Mouse (Mus musculus): ENCODE measurements around the gene 2310057M21Rik. TPM values are rescaled to one million over a fixed set of nuclear protein-coding genes. Genes with fewer than 3 reads are reported as not detected.

Gene 2310057M21Rik
- polyA plus RNA-seq, 1 experiment = 11.4 TPM

DNA sequence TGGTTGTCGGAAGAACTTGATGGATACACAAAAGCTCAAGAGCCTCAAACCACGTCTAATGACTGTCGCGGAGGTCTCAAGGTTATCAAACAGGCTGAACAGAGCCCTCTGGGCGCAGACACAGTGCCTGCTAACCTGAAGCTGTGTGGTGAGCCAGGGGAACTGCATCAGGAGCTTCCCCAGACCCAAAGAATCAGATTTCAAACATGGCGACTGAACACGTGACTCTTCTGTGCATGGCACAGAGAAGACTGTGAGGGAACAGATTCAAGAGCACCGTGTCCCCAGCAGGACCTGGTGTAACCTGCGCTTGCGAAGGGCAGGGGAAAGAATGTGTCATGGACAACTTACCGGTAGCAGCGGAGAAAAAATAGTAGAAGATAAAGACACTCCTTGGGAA, 45.0 kb downstream of the 2310057M21Rik start:
- Histone ChIP-seq H3K4me3 (ENCODE audit: control insufficient read depth, low read depth, low read length) (no peak overlapping the region), H3K27me3 (ENCODE audit: control insufficient read depth, insufficient read depth, low read length) (no peaks in the 10 kb centered on the region), H3K27ac (ENCODE audit: control insufficient read depth, insufficient read depth, low read depth, low read length) (no peak overlapping the region), H3K36me3 (ENCODE audit: control insufficient read depth, insufficient read depth, low read length) (no peaks in the 10 kb centered on the region), H3K4me1 (ENCODE audit: control insufficient read depth, insufficient read depth, low read length) (no peaks in the 10 kb centered on the region)
- TF ChIP-seq CTCF (IDR thresholded peaks at IDR 0.05; ENCODE audit: control insufficient read depth, insufficient read depth, insufficient replicate concordance, low read depth, low read length) = no peak

GRCm38 (mm10) chr7:131314493-131314892, 48.1 kb downstream of the 2310057M21Rik start:
- no peak for TF ChIP-seq POLR2A (IDR thresholded peaks at IDR 0.05; ENCODE audit: control insufficient read depth, low read depth, low read length)
- TF ChIP-seq CTCF (IDR thresholded peaks at IDR 0.05; ENCODE audit: control insufficient read depth, insufficient read depth, insufficient replicate concordance, low read depth, low read length) = no peak
- Histone ChIP-seq H3K27me3 (ENCODE audit: control insufficient read depth, insufficient read depth, low read length) (no peaks in the 10 kb centered on the region), H3K27ac (ENCODE audit: control insufficient read depth, insufficient read depth, low read depth, low read length) (no peak overlapping the region), H3K4me3 (ENCODE audit: control insufficient read depth, low read depth, low read length) (no peak overlapping the region), H3K36me3 (ENCODE audit: control insufficient read depth, insufficient read depth, low read length) (no peaks in the 10 kb centered on the region), H3K4me1 (ENCODE audit: control insufficient read depth, insufficient read depth, low read length) (no peaks in the 10 kb centered on the region)

GRCm38 (mm10) chr7:131306733-131307132, 55.8 kb downstream of the 2310057M21Rik start:
- H3K4me3 ChIP-seq (ENCODE audit: control insufficient read depth, low read depth, low read length) = no peak overlapping the region
- H3K4me1 ChIP-seq (ENCODE audit: control insufficient read depth, insufficient read depth, low read length) = peaks cover 2% of the 10 kb centered on the region; the same call in 1 of the 2 replicates
- H3K36me3 ChIP-seq (ENCODE audit: control insufficient read depth, insufficient read depth, low read length) = no peaks in the 10 kb centered on the region
- TF ChIP-seq POLR2A (IDR thresholded peaks at IDR 0.05; ENCODE audit: control insufficient read depth, low read depth, low read length) = no peak
- TF ChIP-seq CTCF (IDR thresholded peaks at IDR 0.05; ENCODE audit: control insufficient read depth, insufficient read depth, insufficient replicate concordance, low read depth, low read length) = no peak
- no peaks in the 10 kb centered on the region for H3K27me3 ChIP-seq (ENCODE audit: control insufficient read depth, insufficient read depth, low read length)
- H3K27ac ChIP-seq (ENCODE audit: control insufficient read depth, insufficient read depth, low read depth, low read length) = no peak overlapping the region; the same call in 1 of the 2 replicates

DNA sequence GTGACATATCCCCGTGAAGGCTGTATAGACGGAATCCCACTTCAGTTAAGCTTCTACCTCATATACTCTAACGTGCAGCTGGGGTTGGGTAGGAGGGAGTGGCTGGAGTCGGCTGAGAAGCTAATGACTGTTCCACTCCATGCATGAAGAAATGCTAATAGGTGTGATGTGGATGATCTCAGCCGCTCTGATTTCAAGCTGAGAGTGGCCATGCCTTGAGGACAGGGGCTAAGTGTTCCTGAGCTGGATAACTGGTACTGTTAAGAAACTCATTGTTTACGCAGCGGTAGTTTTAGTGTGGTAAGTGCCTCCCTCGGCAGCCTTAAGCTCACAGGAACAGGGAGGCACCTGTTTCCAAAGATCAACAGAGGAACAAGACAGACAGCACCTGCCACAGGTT, 59.2 kb downstream of the 2310057M21Rik start:
- Histone ChIP-seq H3K27me3 (ENCODE audit: control insufficient read depth, insufficient read depth, low read length) (no peaks in the 10 kb centered on the region), H3K36me3 (ENCODE audit: control insufficient read depth, insufficient read depth, low read length) (no peaks in the 10 kb centered on the region)
- TF ChIP-seq POLR2A (IDR thresholded peaks at IDR 0.05; ENCODE audit: control insufficient read depth, low read depth, low read length) = no peak
- no peak for TF ChIP-seq CTCF (IDR thresholded peaks at IDR 0.05; ENCODE audit: control insufficient read depth, insufficient read depth, insufficient replicate concordance, low read depth, low read length)

DNA sequence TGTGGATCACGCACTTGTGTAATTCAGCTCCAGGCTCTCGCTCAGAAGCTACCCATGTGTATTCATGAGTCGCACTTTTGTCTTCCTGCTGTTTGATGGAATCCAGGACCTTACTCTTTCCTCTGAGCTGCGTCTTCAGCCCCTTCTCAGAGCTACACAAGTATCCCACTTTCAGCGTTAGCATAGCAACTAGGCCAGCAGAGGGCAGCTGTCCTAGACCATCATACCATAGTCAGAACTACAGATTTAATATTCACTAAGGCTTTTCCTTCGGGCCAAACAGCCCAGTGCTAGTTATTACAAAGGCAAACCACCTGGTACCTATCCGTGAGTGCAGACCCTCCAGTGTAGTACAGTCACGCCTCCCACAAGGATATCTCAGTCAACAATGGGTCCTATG, 65.4 kb downstream of the 2310057M21Rik start:
- no peaks in the 10 kb centered on the region for H3K27me3 ChIP-seq (ENCODE audit: control insufficient read depth, insufficient read depth, low read length)
- H3K36me3 ChIP-seq (ENCODE audit: control insufficient read depth, insufficient read depth, low read length) = no peaks in the 10 kb centered on the region
- H3K27ac ChIP-seq (ENCODE audit: control insufficient read depth, insufficient read depth, low read depth, low read length) = no peak overlapping the region
- TF ChIP-seq CTCF (IDR thresholded peaks at IDR 0.05; ENCODE audit: control insufficient read depth, insufficient read depth, insufficient replicate concordance, low read depth, low read length) (no peak), POLR2A (IDR thresholded peaks at IDR 0.05; ENCODE audit: control insufficient read depth, low read depth, low read length) (no peak)
- H3K4me3 ChIP-seq (ENCODE audit: control insufficient read depth, low read depth, low read length) = no peak overlapping the region
- peaks cover 2% of the 10 kb centered on the region; the same call in 1 of the 2 replicates for H3K4me1 ChIP-seq (ENCODE audit: control insufficient read depth, insufficient read depth, low read length)

More for the DNA sequence above, 59.2 kb downstream of the 2310057M21Rik start:
- Histone ChIP-seq H3K27ac (ENCODE audit: control insufficient read depth, insufficient read depth, low read depth, low read length) (no peak overlapping the region), H3K4me1 (ENCODE audit: control insufficient read depth, insufficient read depth, low read length) (peaks cover 2% of the 10 kb centered on the region; the same call in 1 of the 2 replicates), H3K4me3 (ENCODE audit: control insufficient read depth, low read depth, low read length) (no peak overlapping the region)

Other genes with a start within 250 kb of the 2310057M21Rik start
- 18.5 and 19.6 TPM in 2 replicates for gene 4933402N03Rik, start 216.4 kb downstream of the 2310057M21Rik start, polyA plus RNA-seq (2012; rRNA removed)
- gene 5430419D17Rik, start 188.4 kb downstream of the 2310057M21Rik start, polyA plus RNA-seq (2012; rRNA removed) = 0.30 and 0.51 TPM in 2 replicates
- gene Cuzd1, start 40.5 kb downstream of the 2310057M21Rik start, polyA plus RNA-seq (2012; rRNA removed) = 2.9 and 97.5 TPM in 2 replicates
- 409 and 461 TPM in 2 replicates for gene Fam24b, start 33.2 kb downstream of the 2310057M21Rik start, polyA plus RNA-seq (2012; rRNA removed)
- gene Fam24a, start 28.9 kb downstream of the 2310057M21Rik start, polyA plus RNA-seq (2012; rRNA removed) = 176 and 188 TPM in 2 replicates
- 8.5 and 11.0 TPM in 2 replicates for gene Pstk, start 8.4 kb upstream of the 2310057M21Rik start, polyA plus RNA-seq (2012; rRNA removed)
- 8.0 and 8.9 TPM in 2 replicates for gene Ikzf5, start 47.8 kb upstream of the 2310057M21Rik start, polyA plus RNA-seq (2012; rRNA removed)
- gene Acadsb, start 47.8 kb upstream of the 2310057M21Rik start, polyA plus RNA-seq (2012; rRNA removed) = 5.1 and 5.2 TPM in 2 replicates
- gene Hmx3, start 180.1 kb upstream of the 2310057M21Rik start, polyA plus RNA-seq (2012; rRNA removed) = not detected in 2 replicates
- gene Hmx2, start 186.0 kb upstream of the 2310057M21Rik start, polyA plus RNA-seq (2012; rRNA removed) = not detected in 2 replicates
- gene Bub3, start 197.5 kb upstream of the 2310057M21Rik start, polyA plus RNA-seq (2012; rRNA removed) = 46.8 and 47.5 TPM in 2 replicates